Mouse (Mus musculus) right cerebral cortex, adult 2 months (tissue): Measurements from ENCODE around the gene Zbtb46.
A peak's percentile ranks its signal among the peaks of the same experiment; 100 is the strongest.

Experiments
- DNase-seq, 2 experiments: peaks; one replicate each; pipeline ENCODE4 v3.0.0; 2021 to 2022; ENCODE audit warnings: low spot score in 2 of 2

The Zbtb46 gene

DNA sequence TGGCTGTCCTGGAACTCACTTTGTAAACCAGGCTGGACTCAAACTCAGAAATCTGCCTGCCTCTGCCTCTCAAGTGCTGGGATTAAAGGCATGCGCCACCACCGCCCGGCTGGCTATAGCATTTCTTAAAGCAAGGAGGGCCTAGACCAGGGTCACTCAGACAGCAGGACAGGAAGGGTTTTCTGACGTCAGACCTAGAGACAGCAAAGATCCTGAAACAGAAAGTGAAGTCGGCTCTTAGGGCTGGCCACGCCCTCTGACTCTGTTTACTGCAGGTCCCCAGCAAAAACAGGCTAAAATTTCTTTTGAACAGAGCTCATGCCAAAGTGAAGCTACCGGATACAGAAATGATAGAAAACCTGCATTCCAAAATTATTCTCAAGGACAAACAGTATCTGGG lies 49.6 kb downstream of the Zbtb46 start:
- DNase-seq, result no peak

- no peak for DNase-seq
These were observed 55.5 kb downstream of the Zbtb46 start for GRCm38 (mm10) chr2:181403722-181404121.

GRCm38 (mm10) chr2:181401497-181401896 lies 57.7 kb downstream of the Zbtb46 start:
- DNase-seq, result no peak

DNA sequence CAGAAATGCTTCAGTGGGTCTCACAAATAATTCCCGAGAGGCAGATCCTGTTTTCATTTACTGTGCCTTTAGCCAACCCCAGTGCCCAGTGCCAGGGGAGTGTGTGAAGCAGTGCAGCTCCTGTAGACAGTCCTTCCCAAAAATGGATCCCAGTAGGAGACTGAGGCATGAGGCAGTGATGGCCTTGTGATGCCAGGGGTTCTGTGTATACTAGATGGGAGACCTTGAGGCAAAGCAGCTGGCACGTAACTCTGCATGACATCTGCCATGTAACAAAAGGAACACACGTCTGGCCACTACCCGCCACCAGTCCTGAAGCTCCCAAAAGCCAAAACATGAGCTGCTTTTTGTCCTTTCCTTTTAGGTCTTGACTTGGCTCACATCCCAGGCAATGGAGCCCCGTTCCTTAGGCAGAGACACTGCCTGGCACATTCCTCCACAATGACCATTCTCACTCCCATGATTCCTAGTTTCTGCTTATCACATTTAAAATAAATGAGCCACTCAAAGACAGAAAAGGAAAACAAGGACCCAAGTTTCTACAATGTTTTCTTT lies 61.9 kb downstream of the Zbtb46 start:
- no peak for DNase-seq

- DNase-seq, result no peak
These were observed 65.1 kb downstream of the Zbtb46 start for GRCm38 (mm10) chr2:181394086-181394485.

DNA sequence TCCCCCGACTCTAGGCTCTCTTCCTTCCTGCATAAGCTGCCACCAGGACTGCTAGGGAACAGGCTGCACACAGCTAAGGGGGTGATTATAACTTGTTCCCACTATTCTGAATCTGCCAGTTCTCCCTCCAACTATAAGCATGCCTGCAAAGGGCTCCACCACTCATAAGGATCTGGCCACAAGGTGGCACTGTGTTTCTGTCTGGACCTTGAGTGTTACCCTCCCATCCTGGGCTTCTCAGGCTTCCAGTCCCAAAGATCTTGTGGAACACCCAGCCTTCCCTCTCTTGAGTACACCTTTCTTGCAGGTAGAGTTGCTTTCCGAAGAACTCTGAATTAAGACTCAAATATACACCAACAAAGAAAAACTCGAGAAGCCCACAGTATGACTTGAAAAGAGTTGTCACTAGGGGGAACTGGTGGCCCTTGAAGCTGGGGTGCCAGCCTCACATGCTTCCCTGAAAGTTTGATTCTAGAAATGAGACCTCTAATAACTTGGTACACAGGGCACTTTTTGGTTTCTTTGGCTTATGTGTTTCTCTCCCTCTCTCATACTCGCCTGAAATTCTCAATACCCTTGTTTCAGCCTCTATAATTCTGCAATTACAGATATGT lies 66.5 kb downstream of the Zbtb46 start:
- peak; percentile 92 to 93 for DNase-seq

DNA sequence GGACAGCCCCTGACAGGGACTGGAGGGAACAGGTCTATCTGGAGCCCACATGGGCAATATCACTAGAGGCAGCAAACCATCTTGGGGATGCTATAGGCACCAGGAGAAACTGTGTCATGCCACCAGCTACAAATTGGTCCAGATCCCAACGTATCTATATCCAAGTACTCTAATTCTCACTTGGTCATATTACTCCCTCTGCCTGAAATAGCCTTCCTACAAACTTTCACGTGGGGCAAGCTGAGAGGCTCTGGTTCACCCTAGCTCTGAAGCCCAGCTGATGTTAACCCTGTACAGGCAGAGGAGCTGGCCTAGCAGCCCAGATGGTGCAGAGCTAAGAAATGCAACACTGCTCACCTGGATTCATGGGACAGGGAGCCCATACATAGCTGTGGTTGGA lies 67.7 kb downstream of the Zbtb46 start:
- no peak for DNase-seq

DNA sequence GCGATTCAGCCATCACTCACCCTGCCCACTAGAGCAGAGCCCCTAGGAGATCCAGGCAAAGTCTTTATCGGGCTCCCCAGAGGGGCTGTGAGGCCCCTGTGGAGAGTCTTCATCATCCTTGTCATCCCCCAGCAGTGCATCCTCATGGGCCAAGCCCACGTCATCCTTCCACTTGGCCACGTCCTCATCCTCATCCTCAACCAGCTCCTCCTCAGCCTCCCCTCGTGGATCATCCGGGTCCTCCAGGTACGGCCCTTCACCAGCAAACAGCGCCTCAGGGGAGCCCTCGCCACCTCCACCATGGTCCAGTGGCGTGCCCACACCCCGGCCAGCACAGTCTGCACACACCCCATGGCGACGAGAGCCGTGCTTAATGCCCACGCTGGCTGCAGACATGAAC lies 68.2 kb downstream of the Zbtb46 start:
- no peak for DNase-seq

DNA sequence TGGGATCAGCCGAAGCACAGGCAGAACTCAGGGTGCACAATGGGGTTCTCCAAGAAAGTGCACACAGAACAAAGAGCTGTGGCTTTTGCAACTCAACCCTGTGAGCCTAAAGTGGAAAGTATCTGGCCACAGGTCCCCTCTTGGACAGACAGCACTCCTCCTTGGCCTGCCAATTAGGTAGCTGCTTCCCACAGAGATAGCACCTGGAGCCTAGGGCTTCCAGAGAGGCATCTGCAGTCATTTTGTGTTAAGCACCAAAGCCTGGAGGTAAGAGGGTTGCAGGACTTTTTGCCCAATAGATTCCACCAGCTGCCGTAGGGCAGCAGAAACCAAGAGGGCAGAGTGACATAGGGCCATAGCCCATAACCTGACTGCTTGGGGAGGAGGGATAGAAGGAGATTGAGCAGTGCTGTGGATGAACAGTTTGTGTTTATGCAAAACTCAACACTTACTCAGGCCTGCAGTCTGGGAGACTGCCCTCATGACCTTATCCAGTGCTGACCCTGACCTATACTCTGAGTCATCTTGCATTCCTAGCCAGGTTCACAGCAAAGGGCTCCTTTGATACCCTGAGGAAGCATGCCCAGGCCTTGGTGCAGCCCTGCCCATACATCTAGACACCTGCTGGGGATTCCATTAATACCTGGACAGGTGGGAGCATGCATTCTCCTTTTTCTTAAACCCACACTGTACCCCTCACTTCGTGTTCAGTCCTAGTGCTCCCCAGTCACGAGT lies 68.9 kb downstream of the Zbtb46 start:
- no peak for DNase-seq

- no peak for DNase-seq
These were observed 72.5 kb downstream of the Zbtb46 start for GRCm38 (mm10) chr2:181386663-181387210.

DNA sequence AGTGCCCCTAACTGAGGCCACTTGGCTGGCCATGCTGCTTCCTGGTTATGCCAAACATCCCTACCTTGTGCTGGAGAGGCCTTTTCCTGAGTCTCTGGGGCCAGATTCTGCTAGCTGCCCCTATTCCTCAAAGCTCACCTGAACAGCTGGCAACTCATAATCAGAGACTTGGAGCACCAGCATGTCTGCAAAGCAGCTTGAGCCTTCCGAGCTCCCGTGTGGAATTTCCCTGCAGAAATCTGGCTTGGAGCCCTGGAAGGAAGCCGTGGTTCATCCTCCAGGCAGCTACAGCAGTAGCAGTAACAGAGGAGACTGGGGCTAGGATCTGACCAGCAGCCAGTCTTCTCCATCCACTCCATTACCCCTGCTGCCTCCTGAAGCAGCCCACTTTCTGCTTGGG lies 73.3 kb downstream of the Zbtb46 start:
- peak; percentile 71 to 72 for DNase-seq

- no peak for DNase-seq
These were observed 74.3 kb downstream of the Zbtb46 start for GRCm38 (mm10) chr2:181384919-181385391.

GRCm38 (mm10) chr2:181384463-181384862 lies 74.8 kb downstream of the Zbtb46 start:
- DNase-seq, result no peak

DNA sequence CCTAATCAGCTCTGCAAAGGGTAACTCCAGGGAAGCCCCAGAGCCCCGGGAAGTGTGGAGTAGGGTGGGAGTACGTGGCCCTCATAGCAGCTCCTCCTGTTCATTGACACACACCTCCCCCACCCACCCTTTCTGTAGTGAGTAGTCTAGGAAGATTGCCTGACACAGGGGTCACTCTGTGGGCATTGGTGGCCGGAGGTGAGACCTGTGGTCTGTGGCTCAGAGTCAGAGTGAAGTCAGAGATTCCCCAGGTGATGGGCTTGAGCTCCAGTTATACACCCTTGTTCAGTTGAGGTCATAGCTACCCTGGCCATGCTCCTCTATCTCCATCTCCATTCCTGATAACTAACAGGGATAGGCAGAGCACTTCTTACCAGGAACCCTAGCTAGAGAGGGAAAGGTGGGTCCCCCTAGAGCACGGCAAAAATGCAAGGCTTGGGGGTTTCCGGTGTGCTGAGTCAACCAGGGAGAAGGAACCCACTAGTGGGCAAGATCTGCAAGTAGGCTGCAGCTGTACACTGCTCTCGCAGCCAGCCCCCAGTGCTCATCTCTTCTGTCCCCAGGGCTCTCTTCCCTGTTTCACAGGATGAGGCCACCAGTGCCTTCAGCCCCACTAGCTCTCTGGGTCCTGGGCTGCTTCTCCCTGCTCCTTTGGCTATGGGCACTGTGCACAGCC lies 77.5 kb downstream of the Zbtb46 start:
- no peak for DNase-seq

- DNase-seq, result no peak
These were observed 78.1 kb downstream of the Zbtb46 start for GRCm38 (mm10) chr2:181381107-181381506.

DNA sequence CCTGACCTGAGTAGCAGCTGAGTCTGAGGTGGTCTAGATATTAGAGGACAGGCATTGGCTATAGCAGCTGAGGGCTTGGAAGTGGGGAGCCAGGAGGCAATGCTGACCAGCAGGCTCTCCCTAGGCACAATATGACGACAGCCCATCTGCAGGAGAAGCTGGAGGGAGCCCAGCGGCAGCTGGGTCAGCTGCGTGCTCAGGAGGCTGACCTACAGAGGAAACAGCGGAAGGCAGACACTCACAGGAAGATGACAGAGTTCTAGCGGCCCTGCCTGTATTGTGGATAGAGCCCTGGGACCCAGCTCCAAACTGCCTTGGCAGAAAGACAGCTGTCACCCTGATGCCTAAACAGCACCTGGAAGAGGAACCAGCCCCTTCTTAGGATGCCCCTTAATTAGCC lies 79.0 kb downstream of the Zbtb46 start:
- DNase-seq, result no peak

- no peak for DNase-seq
These were observed 79.4 kb downstream of the Zbtb46 start, which contains the start of gene Lime1 for GRCm38 (mm10) chr2:181379778-181380177. TSS of gene Lime1 (plus strand) at chr2:181380078.

GRCm38 (mm10) chr2:181378701-181379100 lies 80.5 kb downstream of the Zbtb46 start:
- no peak for DNase-seq

DNA sequence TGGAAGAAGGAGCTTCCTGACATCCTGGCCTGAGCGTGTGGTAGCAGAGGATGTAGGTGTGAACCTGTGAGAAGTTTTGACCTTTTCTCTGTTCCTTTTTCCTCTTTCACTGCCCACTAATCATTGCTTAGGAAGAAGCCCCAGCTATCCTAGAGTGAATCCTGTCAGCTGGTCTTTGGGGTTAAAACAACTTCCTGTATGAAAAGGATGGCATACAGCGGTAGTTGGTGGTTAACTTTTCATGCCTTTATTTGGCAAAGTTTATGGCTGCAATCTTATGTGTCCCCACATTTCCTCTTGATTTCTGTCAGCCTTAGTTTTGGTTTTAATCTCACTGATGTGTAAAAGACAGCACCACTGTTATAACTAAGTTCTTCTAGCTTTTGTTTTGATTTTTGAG lies 82.0 kb downstream of the Zbtb46 start:
- DNase-seq, result no peak

DNA sequence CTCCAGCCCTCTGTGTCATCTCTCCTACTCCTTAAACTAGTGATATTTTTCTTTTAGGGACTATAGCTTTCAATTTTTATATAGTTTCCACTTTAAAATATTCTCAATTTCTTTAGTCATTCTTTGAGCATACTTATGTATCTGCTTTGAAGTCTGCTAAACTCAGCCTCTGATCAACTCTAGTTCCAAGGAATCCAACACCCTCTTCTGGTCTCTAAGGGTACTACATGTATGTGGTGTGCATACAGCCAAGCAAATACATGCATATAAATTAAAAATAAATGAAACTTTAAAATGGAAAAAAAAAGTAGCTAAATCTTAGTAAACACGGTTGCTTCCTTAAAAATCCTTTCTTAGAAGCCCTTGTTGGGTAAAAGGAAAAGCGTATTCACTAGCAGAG lies 83.4 kb downstream of the Zbtb46 start:
- DNase-seq, result no peak

DNA sequence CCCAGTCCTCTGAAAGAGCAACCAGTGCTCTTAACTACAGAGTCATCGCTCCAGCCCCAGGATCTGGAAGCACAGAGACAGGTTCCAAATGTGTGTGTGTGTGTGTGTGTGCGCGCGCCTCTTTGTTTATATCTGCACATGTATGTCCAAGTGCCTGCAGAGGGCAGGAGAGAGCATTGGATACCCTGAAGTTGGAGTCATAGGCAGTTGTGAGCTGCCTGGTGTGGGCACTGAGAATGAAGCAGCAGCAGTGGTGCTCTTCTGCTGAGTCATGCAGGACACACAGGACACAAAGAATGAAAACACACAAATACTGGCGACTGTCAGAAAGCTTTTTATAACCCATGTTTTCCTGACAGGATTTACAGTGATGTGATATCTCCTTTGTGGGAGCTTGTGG lies 89.2 kb downstream of the Zbtb46 start:
- DNase-seq, result no peak

DNA sequence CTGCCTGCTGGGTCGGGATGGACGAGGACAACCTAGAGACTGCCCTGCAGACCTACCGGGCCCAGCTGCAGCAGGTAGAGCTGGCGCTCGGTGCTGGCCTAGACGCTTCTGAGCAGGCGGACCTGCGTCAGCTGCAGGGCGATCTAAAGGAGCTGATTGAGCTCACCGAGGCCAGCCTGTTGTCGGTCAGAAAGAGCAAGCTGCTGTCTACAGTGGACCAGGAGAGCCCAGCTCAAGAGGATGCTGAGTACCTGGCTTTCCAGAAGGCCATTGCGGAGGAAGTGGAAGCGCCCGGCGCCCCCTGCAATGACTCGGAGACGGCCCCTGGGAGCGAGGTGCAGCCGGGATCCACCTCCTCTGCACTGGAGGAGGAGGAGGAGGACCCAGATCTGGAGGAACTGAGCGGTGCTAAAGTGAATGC lies 93.6 kb downstream of the Zbtb46 start:
- DNase-seq, result peak; percentile 26 to 40
